Mouse (Mus musculus) hindbrain, postnatal 0 days (tissue): ENCODE data around the gene Zbtb40. TPM values are rescaled to one million over a fixed set of nuclear protein-coding genes. Genes with fewer than 3 reads are reported as not detected.

ENCODE experiments used
- ATAC-seq: fragments of 200-750 bp; cut with Nextera tagmentation; 2 replicates; pipeline ENCODE4 v1.8.0; 2017; ENCODE audit warnings: mild to moderate bottlenecking, moderate TSS enrichment, moderate library complexity
- DNase-seq: peaks from one replicate; pipeline ENCODE4 v3.0.0-alpha.2; 2015; ENCODE audit warnings: low spot score
- H3K27ac ChIP-seq: fragments of 300-500 bp; sonication (generic); 2 replicates; pipeline ENCODE4 v1.5.1; 2014; ENCODE audit warnings: mild to moderate bottlenecking
- H3K27me3 ChIP-seq: fragments of 300-500 bp; sonication (generic); 2 replicates; pipeline ENCODE4 v1.6.1; 2014; ENCODE audit warnings: low read length, mixed read lengths; ENCODE audit not compliant: insufficient read depth
- H3K36me3 ChIP-seq: fragments of 300-500 bp; sonication (generic); 2 replicates; pipeline ENCODE4 v1.6.1; 2014; ENCODE audit warnings: low read length, mixed read lengths; ENCODE audit not compliant: insufficient read depth
- H3K4me1 ChIP-seq: fragments of 300-500 bp; sonication (generic); 2 replicates; pipeline ENCODE4 v1.6.1; 2014; ENCODE audit warnings: antibody characterized with exemption, low read length, mixed read lengths; ENCODE audit not compliant: insufficient read depth
- H3K4me2 ChIP-seq: fragments of 300-500 bp; sonication (generic); 2 replicates; pipeline ENCODE4 v1.6.1; 2014; ENCODE audit warnings: low read depth, mild to moderate bottlenecking, low read length, moderate library complexity, mixed read lengths
- H3K4me3 ChIP-seq: fragments of 300-500 bp; sonication (generic); 2 replicates; pipeline ENCODE4 v1.5.1; 2014; ENCODE audit warnings: low read length
- H3K9ac ChIP-seq: fragments of 300-500 bp; sonication (generic); replicated peaks from 2 replicates; pipeline ENCODE4 v1.6.1; 2014; ENCODE audit warnings: mild to moderate bottlenecking, low read length, moderate library complexity, mixed read lengths
- H3K9me3 ChIP-seq: fragments of 300-500 bp; sonication (generic); 2 replicates; pipeline ENCODE4 v1.6.1; 2016; ENCODE audit warnings: low read length, mixed read lengths
- CTCF ChIP-seq: IDR thresholded peaks from 2 replicates; pipeline ENCODE4 v1.5.1; 2016; ENCODE audit warnings: antibody characterized with exemption, control low read depth, low read depth
- WGBS: fragments of 180-500 bp; shearing (Covaris S2); extraction: QIAGEN DNeasy Blood & Tissue Kit; methylation state at CpG from one replicate; pipeline ENCODE4 v1.1.7; 2014; 5-methylcytosine and 5-hydroxymethylcytosine counted together
- polyA plus RNA-seq: library from polyadenylated mRNA; unstranded; fragments of >200 nt; fragmentation: Nextera tagmentation; extraction: Ambion mirVana; gene quantifications from 2 replicates; pipeline ENCODE4 v1.2.1, GENCODE M21; 2015
- total RNA-seq: library from RNA; depleted of rRNA; stranded (reverse); fragments of >200 nt; gene quantifications from 2 replicates; pipeline ENCODE4 v1.2.3, GENCODE M21; 2014

Gene Zbtb40
- total and polyA plus RNA-seq, 2 experiments from 2014 or later: 1.6 to 9.1 TPM

GRCm38 (mm10) chr4:137006966-137007365, 41.6 kb downstream of the Zbtb40 start:
- Histone ChIP-seq H3K4me2 (no peak overlapping the region), H3K36me3 (no peaks in the 10 kb centered on the region), H3K9me3 (no peaks in the 10 kb centered on the region), H3K27ac (no peak overlapping the region), H3K4me3 (no peak overlapping the region), H3K9ac (no peak overlapping the region), H3K27me3 (no peaks in the 10 kb centered on the region), H3K4me1 (0 out of 2 replicates have a peak, but pooled peaks cover under 1% of the 10 kb centered on the region)
- no peak for ATAC-seq
- 58% methylated on average over 8 of the region's 8 CpGs for WGBS
- no peak for TF ChIP-seq CTCF
- no peak for DNase-seq

- Histone ChIP-seq H3K27ac (peak overlapping the region; percentile 45), H3K4me2 (no peak overlapping the region), H3K4me1 (peaks cover 12% of the 10 kb centered on the region; the same call in 1 of the 2 replicates), H3K36me3 (no peaks in the 10 kb centered on the region), H3K9me3 (no peaks in the 10 kb centered on the region), H3K9ac (no peak overlapping the region), H3K27me3 (no peaks in the 10 kb centered on the region), H3K4me3 (no peak overlapping the region)
- no peak for ATAC-seq
- TF ChIP-seq CTCF: no peak
- DNase-seq: peak; percentile 74
- WGBS: 58% methylated on average over 3 of the region's 3 CpGs
These were observed 46.8 kb downstream of the Zbtb40 start for GRCm38 (mm10) chr4:137001825-137002224.

GRCm38 (mm10) chr4:137001020-137001419, 47.6 kb downstream of the Zbtb40 start:
- TF ChIP-seq CTCF: peak; percentile 16; the same call in 1 of the 2 replicates
- H3K4me3 ChIP-seq: no peak overlapping the region
- ATAC-seq: no peak
- 51% methylated on average over 7 of the region's 7 CpGs for WGBS
- no peaks in the 10 kb centered on the region for H3K9me3 ChIP-seq
- peak overlapping the region; percentile 45; the same call in 1 of the 2 replicates for H3K27ac ChIP-seq
- peak; percentile 51 for DNase-seq
- H3K27me3 ChIP-seq: no peaks in the 10 kb centered on the region
- H3K4me1 ChIP-seq: peaks cover 12% of the 10 kb centered on the region; the same call in 1 of the 2 replicates
- H3K9ac ChIP-seq: no peak overlapping the region
- no peaks in the 10 kb centered on the region for H3K36me3 ChIP-seq
- no peak overlapping the region for H3K4me2 ChIP-seq

- no peak overlapping the region for H3K9ac ChIP-seq
- no peaks in the 10 kb centered on the region for H3K27me3 ChIP-seq
- no peaks in the 10 kb centered on the region for H3K9me3 ChIP-seq
- peak overlapping the region; percentile 32; the same call in 1 of the 2 replicates for H3K27ac ChIP-seq
- H3K4me3 ChIP-seq: no peak overlapping the region
- WGBS: 72% methylated on average over 7 of the region's 7 CpGs
- peaks cover 20% of the 10 kb centered on the region for H3K4me1 ChIP-seq
- ATAC-seq: no peak
- no peak for TF ChIP-seq CTCF
- H3K36me3 ChIP-seq: 0 out of 2 replicates have a peak, but pooled peaks cover 5% of the 10 kb centered on the region
- DNase-seq: no peak
- no peak overlapping the region for H3K4me2 ChIP-seq
These were observed 50.2 kb downstream of the Zbtb40 start for GRCm38 (mm10) chr4:136998371-136998770.

GRCm38 (mm10) chr4:136997723-136998345, 50.8 kb downstream of the Zbtb40 start:
- TF ChIP-seq CTCF: no peak
- Histone ChIP-seq H3K9ac (no peak overlapping the region), H3K27me3 (no peaks in the 10 kb centered on the region), H3K9me3 (no peaks in the 10 kb centered on the region), H3K4me2 (no peak overlapping the region), H3K36me3 (0 out of 2 replicates have a peak, but pooled peaks cover 5% of the 10 kb centered on the region), H3K4me3 (no peak overlapping the region), H3K4me1 (peaks cover 20% of the 10 kb centered on the region), H3K27ac (peak overlapping the region; percentile 32; the same call in 1 of the 2 replicates)
- DNase-seq: no peak
- peak; percentile 47 for ATAC-seq
- 64% methylated on average over 12 of the region's 12 CpGs for WGBS

- no peak for ATAC-seq
These were observed 51.7 kb downstream of the Zbtb40 start for GRCm38 (mm10) chr4:136996933-136997332.

GRCm38 (mm10) chr4:136995361-136995760, 53.2 kb downstream of the Zbtb40 start:
- Histone ChIP-seq H3K4me3 (no peak overlapping the region), H3K4me1 (peaks cover 13% of the 10 kb centered on the region), H3K27ac (no peak overlapping the region), H3K9ac (no peak overlapping the region), H3K27me3 (no peaks in the 10 kb centered on the region), H3K4me2 (no peak overlapping the region), H3K9me3 (no peaks in the 10 kb centered on the region), H3K36me3 (peaks cover 11% of the 10 kb centered on the region; the same call in 1 of the 2 replicates)
- DNase-seq (peak; percentile 62), ATAC-seq (no peak)
- TF ChIP-seq CTCF: no peak
- 63% methylated on average over 14 of the region's 14 CpGs for WGBS

More at GRCm38 (mm10) chr4:136996933-136997332, 51.7 kb downstream of the Zbtb40 start:
- no peak overlapping the region for H3K4me2 ChIP-seq
- 50% methylated on average over 7 of the region's 7 CpGs for WGBS
- H3K27ac ChIP-seq: peak overlapping the region; percentile 32
- H3K9ac ChIP-seq: no peak overlapping the region
- H3K36me3 ChIP-seq: 0 out of 2 replicates have a peak, but pooled peaks cover 5% of the 10 kb centered on the region
- H3K27me3 ChIP-seq: no peaks in the 10 kb centered on the region
- no peaks in the 10 kb centered on the region for H3K9me3 ChIP-seq
- TF ChIP-seq CTCF: no peak
- DNase-seq: peak; percentile 13
- H3K4me1 ChIP-seq: peaks cover 20% of the 10 kb centered on the region
- no peak overlapping the region for H3K4me3 ChIP-seq
